Mouse (Mus musculus) embryonic fibroblast, embryonic 13.5 days (primary cell): Measurements from ENCODE around the gene Apbb1ip.

Experiments used
- CTCF ChIP-seq: IDR thresholded peaks from 2 replicates; pipeline ENCODE4 v1.5.1; 2011; ENCODE audit warnings: mild to moderate bottlenecking, control low read depth, low read length, moderate library complexity, borderline replicate concordance; ENCODE audit not compliant: insufficient read depth
- POLR2A ChIP-seq: IDR thresholded peaks from 2 replicates; pipeline ENCODE4 v1.6.1; 2011; ENCODE audit warnings: low read depth, mild to moderate bottlenecking, control low read depth, low read length, moderate library complexity

DNA sequence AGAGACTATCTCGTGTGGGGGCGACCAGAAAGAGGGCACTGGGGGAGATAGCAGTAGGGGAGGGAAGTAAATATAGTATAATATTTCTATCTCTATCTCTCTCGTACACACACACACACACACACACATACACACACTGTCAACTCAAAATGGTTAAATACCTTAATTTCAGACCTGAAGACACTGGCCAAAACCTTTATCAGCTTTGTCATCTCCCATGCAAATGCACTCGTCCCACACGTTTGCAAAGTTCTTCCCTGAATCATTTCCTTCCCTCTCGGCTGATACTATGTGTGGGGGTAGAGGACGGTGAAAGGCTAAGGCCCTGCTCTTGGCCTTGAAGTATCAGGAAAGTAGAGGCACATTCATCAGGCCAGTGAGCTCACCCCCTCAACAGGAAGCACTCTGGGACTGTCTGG is 12.8 kb upstream of the Apbb1ip start:
- no peak for TF ChIP-seq CTCF
- TF ChIP-seq POLR2A, result no peak
